Mouse (Mus musculus) spleen, adult 2 months (tissue): ENCODE measurements around the gene Pced1b.

Experiments used
- CTCF ChIP-seq: fragments of 200-500 bp; IDR thresholded peaks from 2 replicates; pipeline ENCODE4 v1.5.1; 2011; ENCODE audit warnings: mild to moderate bottlenecking, inconsistent platforms; ENCODE audit not compliant: insufficient read depth, insufficient read length, insufficient replicate concordance; ENCODE audit errors: extremely low read depth
- POLR2A ChIP-seq: fragments of 200-500 bp; IDR thresholded peaks from 2 replicates; pipeline ENCODE4 v1.6.1; 2011; ENCODE audit warnings: low read depth, low read length, inconsistent platforms

- TF ChIP-seq POLR2A: no peak
- TF ChIP-seq CTCF: no peak
These were observed 98.2 kb downstream of the Pced1b start for GRCm38 (mm10) chr15:97345110-97345509.
